ENCODE assay signal across 7 mouse cellular contexts in the genomic region with DNA sequence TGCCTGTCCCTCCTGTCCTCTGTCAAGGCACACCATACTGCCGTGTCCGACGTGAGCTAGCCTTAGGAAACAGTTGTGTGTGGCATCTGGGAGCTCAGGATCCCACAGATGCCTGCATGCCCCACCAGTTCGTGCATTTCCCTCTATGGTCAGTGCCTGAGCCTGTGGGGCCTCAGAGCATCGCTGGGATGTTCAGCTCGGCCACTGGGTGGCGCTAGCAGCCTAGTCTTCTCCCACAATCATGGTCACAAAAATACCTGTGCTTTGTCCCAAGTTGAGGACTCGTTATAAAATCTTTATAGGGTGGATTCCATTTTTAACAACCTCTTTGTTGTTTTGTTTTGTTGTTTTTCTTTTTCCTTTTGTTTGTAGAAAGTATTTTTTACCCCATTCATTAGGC. TPM values are rescaled to one million over a fixed set of nuclear protein-coding genes. Genes with fewer than 3 reads are reported as not detected.
A peak's percentile ranks its signal among the peaks of the same experiment; 100 is the strongest.
DNase-seq lines count a peak whose midpoint lies in the region.

No protein-coding gene starts in this region.

- no peak overlapping the region for H3K4me3 ChIP-seq in limb, embryonic 10.5 days

- no peaks in the 10 kb centered on the region for H3K27me3 ChIP-seq in limb, embryonic 10.5 days (ENCODE audit: low read depth, poor library complexity, severe bottlenecking)

- 23% methylated on average over 8 of the region's 8 CpGs for WGBS in limb, embryonic 10.5 days

- H3K9me3 ChIP-seq in limb, embryonic 10.5 days (replicated peaks) = no peaks in the 10 kb centered on the region

- peaks cover 35% of the 10 kb centered on the region for H3K36me3 ChIP-seq in limb, embryonic 10.5 days

- H3K4me1 ChIP-seq in limb, embryonic 10.5 days = no peaks in the 10 kb centered on the region

- no peak overlapping the region for H3K27ac ChIP-seq in limb, embryonic 10.5 days

- DNase-seq in kidney, adult 9 months = peak; percentile 47
- no peak for DNase-seq in kidney, adult 11 months
- peak; percentile 24 to 42 for DNase-seq in CD8-positive naive resting alpha-beta T cell, adult 2 months (ENCODE audit: low read depth in 2 of 2, low spot score in 2 of 2)
- DNase-seq in NIH3T3 (ENCODE audit: low read depth) = peak; percentile 65
- peak; percentile 77 for DNase-seq in embryo, embryonic 10 days (ENCODE audit: low spot score)
- peak; percentile 75 for DNase-seq in limb, embryonic 10.5 days (ENCODE audit: low spot score)
- DNase-seq in retina, embryonic 14.5 days (ENCODE audit: low spot score) = peak; percentile 80

RNA-seq across cellular contexts. Expression of gene Cck, which starts 37.0 kb away (rescaled TPM):
- 0.68 and 0.86 TPM in 2 replicates for polyA plus RNA-seq in limb, embryonic 10.5 days (2016; fragmentation: Nextera tagmentation; extraction: Ambion mirVana)
